Mouse (Mus musculus) thymus, postnatal 25 days (tissue): ENCODE results near the gene Rbks.

Experiments
- DNase-seq: peaks from one replicate; pipeline ENCODE4 v3.0.0; 2022

Gene Rbks

DNA sequence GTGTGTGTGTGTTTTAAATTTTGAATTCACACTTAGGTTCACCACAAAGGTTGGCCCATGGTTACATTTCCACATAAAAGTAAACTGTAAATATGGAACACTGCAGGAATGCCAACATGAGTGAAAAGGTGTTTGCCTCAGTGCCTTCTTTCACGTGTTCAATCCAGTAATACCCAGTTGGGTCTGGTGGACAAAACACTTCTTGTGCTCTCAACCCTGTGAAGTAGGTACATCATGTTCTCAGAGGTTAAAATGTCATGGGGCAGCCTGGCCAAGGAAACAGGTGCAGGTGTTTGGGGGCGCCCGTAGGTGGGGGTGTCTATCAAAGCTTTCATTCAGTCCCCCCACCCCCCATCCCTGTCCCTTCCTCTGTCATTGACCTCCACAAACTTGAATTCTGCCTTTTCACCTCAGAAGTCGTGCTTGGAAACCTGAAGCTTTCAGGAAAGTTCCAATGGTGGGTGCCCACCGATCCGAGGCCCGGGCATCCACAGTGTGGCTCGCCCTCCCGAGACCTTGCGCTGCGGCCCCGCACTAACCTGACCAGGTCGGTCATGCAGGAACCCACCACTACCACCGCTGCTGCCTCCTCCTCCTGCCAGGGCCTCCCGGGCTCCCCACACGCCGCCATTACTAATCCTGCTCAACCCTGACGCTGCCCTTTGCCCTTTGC is at the start of gene Rbks:
Rbks (minus strand) TSS at position 657 of the 673 bp plus-strand sequence.
- no peak for DNase-seq

DNA sequence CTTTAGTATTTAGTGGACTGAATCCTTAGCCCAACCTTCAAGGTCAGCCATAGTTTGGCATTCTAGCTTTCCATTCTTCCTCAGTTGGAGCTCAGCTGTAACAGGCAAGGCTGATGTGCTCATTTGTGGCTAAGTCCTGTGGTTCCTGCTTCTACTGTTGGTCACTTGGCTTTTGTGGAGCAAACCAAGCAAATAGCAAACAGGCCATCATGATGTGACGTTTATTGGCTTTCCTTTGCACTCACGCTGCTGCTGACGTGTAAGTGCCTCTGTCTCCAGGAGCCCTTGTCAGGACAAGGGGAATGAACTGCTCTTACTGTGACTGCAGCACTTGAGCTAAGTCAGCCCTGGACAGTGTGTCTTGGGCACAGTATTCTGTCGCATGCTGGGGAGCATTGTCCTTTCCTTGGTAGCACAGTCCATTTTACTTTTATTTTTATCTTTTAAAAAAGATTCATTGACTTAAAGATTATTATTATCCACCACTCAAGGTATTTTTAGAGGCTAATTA is 45.1 kb upstream of the Rbks start:
- no peak for DNase-seq

DNA sequence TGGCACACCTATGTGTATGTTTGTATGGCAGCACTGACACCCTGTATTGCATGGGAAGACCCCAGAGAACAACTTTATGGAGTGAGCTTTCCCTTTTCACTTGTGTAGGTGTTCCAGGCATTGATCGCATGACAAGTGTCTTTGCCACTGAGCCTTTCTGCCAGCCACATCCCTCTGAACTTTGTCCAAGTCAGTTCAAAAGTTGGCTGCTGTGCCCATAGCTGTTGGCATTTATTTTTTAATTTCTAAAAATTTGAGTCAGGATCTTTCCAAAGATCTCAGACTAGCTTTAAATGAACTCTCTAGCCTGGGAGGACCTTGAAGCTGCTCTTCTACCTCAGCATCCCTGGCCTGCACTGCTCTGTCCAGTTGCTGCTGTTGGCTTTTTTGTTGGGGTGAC is 44.5 kb upstream of the Rbks start:
- DNase-seq = no peak

DNA sequence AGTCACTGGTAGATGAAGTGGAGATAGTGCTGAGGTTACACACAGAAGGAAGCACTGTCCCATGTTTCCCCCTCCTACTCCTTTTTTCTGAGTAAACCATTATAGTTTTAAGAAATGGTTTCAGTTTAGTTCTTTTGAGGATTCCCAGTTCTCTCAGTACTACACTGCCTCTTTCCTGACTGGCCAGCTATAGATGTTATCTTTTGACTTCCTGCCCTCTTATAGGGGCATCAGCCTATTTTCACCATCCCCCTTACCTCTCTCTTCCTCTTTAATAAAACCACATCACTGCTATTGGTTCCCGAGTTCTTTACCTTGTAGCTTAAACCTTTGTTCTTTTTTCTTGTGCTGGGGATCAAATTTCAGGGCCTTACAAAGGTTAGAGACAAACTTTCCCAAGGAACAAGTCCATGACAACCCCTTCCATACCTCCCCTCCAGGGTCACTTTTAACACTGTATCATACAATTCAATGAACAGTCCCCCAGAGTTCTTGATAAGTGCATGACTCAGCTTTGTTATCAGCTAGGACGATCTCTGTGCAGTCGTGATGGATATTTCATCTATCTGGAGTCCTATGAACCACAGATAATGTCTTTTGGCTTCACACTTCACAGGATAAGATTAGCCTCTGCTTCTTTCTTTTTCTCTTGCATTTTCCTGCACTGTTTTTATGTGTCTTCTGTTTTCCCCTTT is 35.4 kb upstream of the Rbks start:
- no peak for DNase-seq

DNA sequence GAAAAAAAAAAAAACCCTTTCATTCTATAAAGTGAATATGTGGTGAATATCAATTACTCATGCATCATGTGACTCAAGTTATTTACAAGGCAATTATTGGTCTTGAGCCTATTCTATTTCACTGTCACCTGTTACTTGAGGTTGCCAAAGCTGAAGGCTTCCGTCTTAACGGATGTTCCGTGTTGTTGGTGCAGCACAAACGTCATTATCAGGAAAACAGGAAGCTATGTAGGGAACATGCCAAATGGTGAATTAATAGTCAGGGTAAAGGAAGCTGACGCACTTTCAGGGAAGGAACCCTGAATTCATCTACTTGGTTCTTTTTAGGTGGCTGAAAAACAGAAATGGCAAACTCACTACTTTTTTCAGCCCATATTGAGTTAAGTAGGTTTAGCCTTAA is 30.0 kb upstream of the Rbks start:
- no peak for DNase-seq

DNA sequence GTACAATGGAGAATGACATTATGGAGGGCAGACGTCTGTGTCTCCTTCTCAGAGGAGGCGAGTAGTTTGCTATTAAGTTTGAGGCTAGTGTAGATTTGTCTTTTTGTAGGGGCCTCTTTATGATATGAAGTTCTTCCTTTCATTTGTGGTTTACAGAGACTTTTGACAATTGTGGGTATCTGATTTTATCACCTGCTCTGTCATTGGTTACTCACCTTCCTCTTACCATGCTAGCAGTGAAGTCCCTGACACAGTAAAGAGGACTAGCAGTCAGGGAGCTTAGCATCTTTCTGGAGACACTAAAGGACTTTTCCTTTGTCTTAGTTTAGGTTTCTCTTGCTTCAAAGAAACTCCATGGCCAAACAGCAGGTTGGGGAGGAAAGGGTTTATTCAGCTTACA is 28.5 kb upstream of the Rbks start:
- no peak for DNase-seq

DNA sequence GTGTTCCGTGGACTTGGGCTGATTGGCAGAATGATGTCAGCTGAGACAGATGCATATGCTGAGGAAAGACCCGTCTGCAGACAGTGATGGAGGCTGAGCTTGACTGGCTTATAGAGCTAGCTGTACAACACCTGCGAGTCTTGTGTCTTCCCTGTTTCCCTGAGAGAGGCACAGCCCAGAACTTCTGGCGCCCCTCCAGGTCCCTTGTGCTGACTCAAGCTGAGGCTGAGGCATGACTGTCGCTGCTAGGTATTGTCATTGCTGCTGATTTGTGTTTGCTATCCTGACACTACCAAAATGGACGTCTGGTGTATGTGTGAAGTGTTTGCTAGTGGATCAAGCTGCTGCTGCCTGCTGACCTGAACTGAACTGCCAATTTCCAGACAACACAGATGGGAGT is 27.1 kb upstream of the Rbks start:
- DNase-seq = no peak

DNA sequence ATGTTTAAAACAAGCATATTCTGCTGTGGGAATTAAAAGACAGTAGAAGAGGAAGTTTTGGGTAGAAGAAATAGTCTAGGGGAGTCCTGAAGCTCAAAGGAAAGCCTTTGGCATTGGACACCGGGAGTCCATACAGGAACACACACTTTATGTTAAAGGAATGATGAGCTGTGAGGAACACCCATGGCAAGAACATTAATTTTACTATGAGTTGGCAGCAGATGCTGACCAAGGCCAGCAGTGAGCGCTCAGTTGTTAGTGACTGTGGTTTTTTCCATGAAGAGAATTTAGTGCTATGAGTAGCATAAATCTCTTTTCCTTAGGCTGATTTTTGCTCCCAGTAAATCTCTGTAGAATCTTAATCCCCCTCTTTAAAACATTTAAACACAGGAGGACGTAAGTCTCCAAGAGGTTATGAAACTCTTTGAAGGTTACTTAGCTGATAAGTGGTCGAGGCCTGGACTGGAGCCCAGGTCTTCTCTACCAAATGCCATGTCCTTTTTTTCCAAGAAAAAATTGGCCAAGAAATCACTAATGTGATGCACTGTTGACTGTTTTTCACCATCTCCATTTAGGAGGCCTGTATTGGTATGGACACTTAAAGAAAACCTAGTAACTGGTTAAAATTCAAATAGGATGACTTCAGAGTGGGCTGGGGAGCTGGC is 18.2 kb upstream of the Rbks start:
- DNase-seq = no peak

DNA sequence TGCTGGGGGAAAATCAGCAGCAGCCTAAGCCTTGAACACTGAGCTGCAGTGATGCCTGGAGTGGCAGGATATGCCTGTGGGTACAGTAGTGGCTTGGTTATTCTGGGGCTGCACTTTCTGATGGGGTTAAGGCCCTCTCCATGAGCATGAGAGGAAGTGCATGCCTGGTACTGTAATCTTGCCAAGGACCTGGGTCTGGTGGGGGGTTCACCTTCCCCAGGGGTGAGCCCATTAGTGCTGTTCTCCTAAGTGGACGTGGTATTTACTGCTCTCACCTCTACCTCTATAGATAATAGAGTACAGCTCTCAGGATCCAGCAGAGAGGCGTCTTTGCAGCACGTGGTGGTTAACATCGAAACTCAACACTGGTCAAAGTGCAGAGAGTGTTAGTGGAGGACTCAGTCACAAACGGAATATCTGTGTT is 16.4 kb upstream of the Rbks start:
- DNase-seq = no peak

DNA sequence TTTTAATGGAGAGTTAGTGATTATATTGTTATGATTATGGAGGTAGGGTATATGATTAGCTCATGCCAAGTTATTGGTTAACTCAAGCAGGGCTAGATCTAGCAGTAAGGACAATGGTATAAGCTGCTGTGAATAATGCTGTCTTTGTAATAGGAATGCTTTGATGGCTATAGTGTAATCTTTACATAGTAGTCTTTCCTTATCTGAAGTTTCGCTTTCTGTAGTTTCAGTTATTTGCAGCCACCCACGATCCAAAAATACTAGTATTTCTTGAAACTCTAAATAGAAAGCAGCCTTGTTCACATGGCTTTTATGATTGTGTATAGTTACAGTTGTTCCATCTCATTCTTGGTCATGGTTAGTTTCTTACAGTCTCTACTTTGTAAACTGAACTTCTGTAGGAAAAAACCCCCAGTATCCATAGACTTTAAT is 15.9 kb upstream of the Rbks start:
- DNase-seq = no peak

DNA sequence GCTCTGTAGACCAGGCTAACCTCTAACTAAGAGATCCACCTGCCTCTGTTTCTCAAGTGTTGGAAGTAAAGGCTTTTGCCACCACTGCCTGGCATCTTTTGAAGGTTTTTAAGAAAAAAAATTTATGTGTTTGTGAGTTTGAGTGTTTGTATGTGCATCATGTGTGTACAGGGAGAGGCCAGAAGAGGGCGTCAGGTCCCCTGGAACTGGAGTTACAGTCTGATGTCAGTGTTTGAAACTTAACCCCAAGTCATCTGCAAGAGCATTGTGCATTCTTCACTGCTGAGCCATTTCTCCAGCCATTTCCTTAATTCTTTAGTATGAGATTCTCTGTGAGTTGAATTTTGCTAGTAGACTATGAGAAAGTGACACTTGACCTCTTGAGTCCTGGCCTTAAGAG is 12.0 kb upstream of the Rbks start:
- DNase-seq = peak; percentile 26

DNA sequence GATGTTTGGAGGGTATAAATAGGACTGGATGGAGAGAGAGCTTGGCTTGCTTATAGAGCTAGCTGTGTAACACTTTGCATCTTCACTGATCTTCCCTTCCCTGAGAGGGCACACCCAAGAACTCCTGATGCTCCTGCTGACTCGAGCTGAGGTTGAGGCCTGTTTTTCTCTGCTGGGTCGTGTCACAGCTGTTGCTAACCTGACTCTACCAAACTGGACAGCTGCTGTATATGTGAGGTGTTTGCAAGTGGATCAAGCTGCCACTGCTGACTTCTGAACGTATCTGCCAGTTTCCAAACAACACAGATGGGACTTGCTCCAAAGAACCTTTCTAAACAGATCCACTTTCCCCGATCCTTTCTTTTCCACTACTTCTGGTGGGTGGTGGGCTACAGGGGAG is 9.4 kb upstream of the Rbks start:
- no peak for DNase-seq

DNA sequence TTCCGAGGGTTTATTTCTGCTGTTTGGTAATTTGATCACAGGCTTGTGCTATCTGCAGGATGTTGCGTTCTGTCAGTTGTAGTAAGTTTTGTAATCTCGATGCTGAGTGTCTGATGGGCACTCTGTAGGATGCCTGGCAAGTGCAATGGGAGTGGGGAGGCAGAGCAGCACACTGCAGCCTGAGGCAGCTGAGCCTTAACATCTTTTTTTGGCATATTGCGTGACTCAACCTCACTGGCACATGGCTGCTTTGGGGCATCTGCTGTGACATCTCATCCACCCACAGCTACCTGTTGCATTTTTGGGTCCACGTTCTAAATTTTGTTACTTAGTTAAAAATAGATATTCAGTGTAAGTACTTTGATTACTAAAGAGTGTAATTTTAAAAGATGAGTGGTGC is 7.5 kb upstream of the Rbks start:
- DNase-seq = no peak

DNA sequence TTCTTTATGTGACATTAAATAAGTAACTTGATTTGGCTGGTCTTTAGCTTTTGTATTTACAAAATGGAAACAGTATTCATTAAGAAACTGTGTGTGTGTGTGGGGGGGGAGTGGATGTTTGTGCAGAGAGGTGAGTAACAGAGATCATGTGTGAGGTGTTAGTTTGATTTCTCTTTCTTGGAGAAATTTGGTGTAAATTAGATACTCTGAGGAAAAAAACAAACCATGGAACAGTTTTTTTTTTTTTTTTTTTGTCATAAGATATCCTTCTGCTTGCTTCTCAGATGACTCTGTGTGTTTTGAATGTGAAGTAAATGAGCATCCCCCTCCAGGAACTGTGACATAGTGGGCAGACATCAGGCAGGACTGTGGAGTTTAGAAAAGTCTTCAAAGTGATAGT is 2.0 kb upstream of the Rbks start:
- no peak for DNase-seq

DNA sequence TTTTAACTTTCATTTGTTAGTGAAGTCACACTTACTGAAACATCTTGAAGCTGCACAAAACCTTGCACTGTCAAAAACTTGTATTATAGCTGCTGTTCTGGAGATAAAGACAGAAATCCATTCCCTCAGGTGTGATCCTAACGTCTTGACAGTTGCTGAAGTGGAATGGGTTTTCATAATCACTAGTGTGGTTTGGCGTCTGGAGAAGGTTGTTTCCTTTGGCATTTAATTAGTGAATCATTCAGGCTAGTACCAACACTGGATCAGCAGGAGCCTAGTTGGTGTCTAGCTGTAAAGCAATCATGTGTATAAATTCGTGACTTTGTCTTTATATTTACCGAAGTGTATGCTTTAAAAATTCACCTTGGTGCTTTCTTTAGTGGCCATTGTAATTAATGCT is 1.5 kb upstream of the Rbks start:
- no peak for DNase-seq

DNA sequence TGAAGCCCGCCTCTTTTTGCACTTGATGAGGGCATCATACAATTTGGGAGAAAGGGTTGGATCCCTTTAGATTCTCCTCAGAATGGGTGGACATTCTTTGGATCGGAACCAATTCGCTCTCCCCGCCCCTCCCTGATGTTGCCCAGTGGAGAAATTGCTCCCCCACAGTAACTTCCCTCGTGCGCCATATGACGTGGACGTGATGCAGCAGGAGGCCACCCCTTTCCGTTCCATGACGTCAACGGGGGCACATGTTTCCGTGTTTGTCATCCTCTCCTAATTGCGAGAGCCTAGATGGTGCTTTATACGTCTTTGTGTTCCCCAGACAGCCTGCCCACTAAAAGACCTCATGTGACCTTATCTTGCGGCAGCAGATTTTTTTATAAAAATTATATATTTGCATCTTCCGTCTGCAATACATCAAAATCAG is 885 bp upstream of the Rbks start:
- peak; percentile 91 for DNase-seq

DNA sequence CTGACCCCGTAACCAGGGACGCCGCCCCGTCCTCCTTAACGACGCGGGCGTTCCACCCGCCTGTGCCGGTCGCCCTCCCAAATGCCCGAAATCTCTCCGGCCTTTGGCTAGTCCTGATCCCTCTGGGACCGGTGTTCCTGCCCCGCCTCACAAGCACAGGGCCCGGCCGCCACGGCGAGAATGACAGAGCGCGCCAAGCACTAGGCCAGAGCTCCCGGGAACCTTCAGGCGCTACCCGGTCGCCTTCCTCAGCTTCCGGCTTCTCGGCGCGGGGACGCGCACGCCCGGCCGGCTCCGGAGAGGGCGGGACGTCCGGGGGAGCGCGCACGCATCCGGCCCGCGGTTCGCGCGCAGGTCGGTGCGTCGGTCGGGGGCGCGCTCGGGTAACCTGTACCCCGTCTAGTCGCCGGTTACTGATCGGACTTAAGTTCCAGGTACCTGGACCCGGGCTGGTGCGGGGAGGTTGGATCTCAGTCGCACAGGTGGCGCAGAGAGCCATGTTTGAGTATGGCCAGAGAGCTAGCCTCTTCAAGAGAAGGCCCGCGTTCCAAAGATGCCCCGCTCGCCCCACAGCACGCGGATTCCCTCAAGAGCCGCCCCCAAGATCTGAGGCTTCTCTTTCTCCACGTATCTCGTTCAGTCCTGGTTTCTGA is 343 bp upstream of the Rbks start, which contains the start of gene Babam2:
Babam2 (plus strand) TSS at position 41 of the 653 bp plus-strand sequence.
- DNase-seq = peak; percentile 94

DNA sequence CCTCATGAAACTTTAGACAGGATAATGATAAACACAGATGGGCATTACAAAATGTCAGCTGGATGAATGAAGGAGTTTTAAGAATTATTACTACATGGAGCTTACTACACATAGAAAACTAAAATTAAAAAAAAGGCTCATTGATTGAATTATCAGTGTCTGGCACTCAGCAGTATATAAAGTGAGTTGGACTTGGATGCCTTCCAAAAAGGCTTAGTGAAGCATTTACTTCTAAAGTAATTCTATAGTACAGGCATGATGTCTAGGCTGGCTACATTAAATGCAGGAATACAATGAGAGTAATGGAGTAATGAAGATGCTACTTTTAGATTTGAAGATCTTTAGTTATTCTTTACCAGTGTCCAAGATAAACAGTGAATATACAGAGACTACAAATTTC is 4.2 kb downstream of the Rbks start:
- DNase-seq = no peak

DNA sequence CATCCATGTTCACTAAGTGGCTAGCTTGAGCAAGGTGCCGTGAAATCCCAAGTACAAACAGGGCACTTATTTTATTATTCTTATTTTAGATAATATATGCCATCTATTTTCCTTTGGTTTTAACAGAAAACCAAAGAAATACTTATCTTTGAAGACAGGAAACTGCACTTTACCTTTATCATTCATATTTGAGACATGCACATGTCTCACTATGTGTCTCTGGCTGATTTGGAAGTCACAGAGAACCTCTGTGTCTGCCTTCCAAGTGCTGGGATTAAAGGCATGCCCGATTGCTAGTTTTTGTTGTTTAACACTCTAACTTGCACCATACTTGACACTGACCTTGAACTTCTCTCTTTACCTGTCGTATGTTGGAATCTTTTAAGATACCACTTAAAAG is 9.5 kb downstream of the Rbks start:
- no peak for DNase-seq

DNA sequence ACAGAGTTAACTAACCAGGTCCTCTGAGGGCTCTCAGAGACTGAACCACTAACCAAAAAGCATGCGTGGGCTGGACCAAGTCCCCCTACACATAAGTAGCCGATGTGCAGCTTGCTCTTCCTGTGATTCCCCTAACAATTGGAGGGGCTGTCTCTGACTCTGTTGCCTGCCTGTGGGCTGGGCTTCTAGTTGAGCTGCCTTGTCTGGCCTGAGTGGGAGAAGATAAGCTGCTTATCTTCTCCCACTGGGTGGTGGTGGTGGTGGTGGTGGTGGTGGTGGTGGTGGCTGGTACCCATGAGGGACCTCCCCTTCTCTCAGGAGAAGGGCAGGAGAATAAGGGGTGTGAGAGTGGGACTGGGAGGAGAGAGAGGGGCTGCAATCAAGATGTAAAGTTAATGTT is 11.4 kb downstream of the Rbks start:
- DNase-seq = no peak

DNA sequence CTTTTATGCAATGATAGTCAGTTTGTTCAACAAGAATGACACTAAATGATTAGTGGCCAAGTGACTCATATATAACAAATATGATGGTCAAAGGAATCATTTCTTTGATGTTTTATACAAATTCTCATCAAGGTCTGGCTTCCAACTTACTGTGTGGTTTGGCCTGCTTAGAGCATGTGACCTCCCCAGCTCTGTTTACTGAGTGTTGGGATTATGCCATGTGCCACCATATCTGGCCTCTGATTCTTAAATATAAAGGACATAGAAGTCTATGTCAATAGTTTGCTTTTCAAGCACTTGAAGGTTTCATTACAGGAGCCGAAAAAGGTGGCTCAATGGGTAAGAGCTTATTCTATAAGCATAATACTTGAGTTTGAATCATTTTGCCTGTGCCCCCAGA is 15.1 kb downstream of the Rbks start:
- no peak for DNase-seq

DNA sequence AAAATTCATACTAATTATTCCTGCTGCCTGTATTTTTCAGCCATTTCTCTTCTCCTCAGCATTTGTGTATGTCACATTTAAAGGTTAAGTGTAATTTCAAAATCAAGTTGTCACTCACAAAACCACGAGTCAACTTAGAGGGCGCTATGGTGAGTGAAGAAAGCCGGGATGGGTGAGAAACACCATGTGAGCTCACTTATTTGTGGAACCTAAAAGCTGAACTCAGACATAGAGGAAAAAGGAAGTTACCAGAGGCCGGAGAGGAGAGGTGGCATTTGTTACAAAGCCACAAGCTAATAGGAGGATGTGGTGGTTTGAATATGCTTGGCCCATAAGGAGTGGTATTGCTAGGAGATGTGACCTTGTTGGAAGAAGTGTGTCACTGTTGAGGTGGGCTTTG is 17.2 kb downstream of the Rbks start:
- no peak for DNase-seq

DNA sequence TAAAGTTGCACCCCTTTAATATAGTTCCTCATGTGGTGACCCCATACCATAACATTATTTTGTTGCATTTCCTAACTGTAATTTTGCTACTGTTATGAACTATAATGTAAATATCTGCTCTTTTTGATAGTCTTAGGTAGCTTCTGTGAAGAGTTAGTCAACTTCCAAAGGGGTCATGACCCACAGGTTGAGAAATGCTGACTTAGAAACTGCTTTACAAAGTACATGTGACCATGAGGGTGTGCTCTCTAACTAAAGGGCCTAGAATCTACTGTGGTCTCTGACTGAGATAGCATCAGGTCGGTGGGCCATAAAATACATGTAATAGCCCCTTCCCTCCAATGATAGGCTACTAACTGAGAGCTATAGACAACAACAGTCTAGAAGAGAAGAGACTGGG is 19.4 kb downstream of the Rbks start:
- no peak for DNase-seq

DNA sequence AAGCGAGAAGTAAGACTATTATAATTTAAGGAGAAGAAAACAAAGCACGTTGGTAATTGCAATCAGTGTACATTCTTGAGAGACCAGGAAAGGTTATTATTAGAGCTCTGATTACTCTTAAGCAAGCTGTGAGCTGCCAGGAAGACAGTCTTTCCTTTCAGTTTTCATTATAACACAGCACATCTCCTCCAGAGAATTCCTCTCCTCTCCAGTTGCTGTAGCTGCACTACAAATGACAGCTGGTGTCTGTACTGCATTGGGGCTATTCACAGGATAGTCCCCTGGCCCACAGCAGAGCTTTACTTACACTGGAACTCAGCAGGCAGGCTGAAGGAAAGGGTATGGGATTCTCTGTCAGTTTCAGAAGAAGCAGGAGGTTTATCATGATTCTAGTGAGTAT is 24.0 kb downstream of the Rbks start:
- DNase-seq = no peak
